Mouse (Mus musculus) ES-Bruce4 (cell line): Measurements from ENCODE around the gene B3gnt3. TPM values are rescaled to one million over a fixed set of nuclear protein-coding genes. Genes with fewer than 3 reads are reported as not detected.

Experiments used
- H3K27ac ChIP-seq: 2 replicates; pipeline ENCODE4 v1.5.1; 2012; ENCODE audit warnings: low read length, inconsistent platforms; ENCODE audit not compliant: insufficient read depth
- H3K27me3 ChIP-seq: 2 replicates; pipeline ENCODE4 v1.6.1; 2012; ENCODE audit warnings: mild to moderate bottlenecking, low read length, inconsistent platforms; ENCODE audit not compliant: control insufficient read depth, poor library complexity, insufficient read depth, severe bottlenecking
- H3K36me3 ChIP-seq: 2 replicates; pipeline ENCODE4 v1.6.1; 2012; ENCODE audit warnings: inconsistent platforms, mild to moderate bottlenecking, low read length, moderate library complexity; ENCODE audit not compliant: control insufficient read depth, poor library complexity, insufficient read depth, severe bottlenecking
- H3K4me1 ChIP-seq: one replicate; pipeline ENCODE4 v1.8.1; 2011; ENCODE audit warnings: low read length; ENCODE audit not compliant: control insufficient read depth, insufficient read depth
- H3K4me3 ChIP-seq: 2 replicates; pipeline ENCODE4 v1.5.1; 2011; ENCODE audit warnings: low read depth, mild to moderate bottlenecking, low read length
- H3K9ac ChIP-seq: 2 replicates; pipeline ENCODE4 v1.6.1; 2012; ENCODE audit warnings: low read depth, mild to moderate bottlenecking, inconsistent platforms; ENCODE audit not compliant: poor library complexity, severe bottlenecking
- H3K9me3 ChIP-seq: replicated peaks from 2 replicates; pipeline ENCODE4 v1.6.1; 2012; ENCODE audit warnings: mild to moderate bottlenecking, low read length, inconsistent platforms; ENCODE audit not compliant: control insufficient read depth, poor library complexity, insufficient read depth, severe bottlenecking
- CTCF ChIP-seq: IDR thresholded peaks from one replicate; pipeline ENCODE4 v1.8.1; 2011; ENCODE audit warnings: low read depth, low read length
- EP300 ChIP-seq: IDR thresholded peaks from 2 replicates; pipeline ENCODE4 v1.6.1; 2011; ENCODE audit warnings: low read depth, low read length; ENCODE audit not compliant: insufficient read depth
- POLR2A ChIP-seq: IDR thresholded peaks from one replicate; pipeline ENCODE4 v1.8.1; 2011; ENCODE audit warnings: low read length; ENCODE audit not compliant: insufficient read depth
- polyA plus RNA-seq: library from polyadenylated mRNA; stranded (reverse); fragments of >200 nt; gene quantifications from 2 replicates; pipeline ENCODE4 v1.2.4, GENCODE M21; 2011; ENCODE audit warnings: low read depth; ENCODE audit not compliant: missing spikeins, insufficient read depth, insufficient read length

The B3gnt3 gene
- polyA plus RNA-seq, 1 experiment, result 1.8 TPM

DNA sequence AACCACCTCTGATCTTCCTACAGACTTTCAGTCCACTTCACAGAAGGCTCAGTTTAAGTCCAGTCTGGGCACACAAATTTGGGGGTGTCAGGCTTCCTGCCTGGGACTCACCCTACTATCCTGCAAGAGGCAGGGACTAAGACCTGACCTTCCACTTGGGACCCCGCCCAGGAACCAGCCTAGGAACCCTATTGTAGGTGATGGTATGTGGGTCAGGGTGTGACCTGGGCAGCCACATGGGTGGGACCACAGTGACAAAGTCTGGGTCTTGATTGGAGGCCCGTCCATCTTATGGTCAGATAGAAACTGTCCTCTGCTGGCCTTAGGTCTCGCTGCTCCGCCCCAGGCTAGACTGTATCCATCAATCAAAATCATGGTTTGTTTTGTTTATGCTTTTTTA, 22.8 kb upstream of the B3gnt3 start:
- H3K36me3 ChIP-seq, result no peaks in the 10 kb centered on the region
- no peak for TF ChIP-seq POLR2A
- TF ChIP-seq CTCF, result no peak
- TF ChIP-seq EP300, result no peak
- no peaks in the 10 kb centered on the region for H3K27me3 ChIP-seq
- H3K9me3 ChIP-seq, result no peaks in the 10 kb centered on the region
- no peak overlapping the region for H3K27ac ChIP-seq
- H3K9ac ChIP-seq, result no peak overlapping the region
- H3K4me3 ChIP-seq, result no peak overlapping the region
- H3K4me1 ChIP-seq, result peaks cover 3% of the 10 kb centered on the region

GRCm38 (mm10) chr8:71723047-71723551, 21.5 kb upstream of the B3gnt3 start:
- H3K36me3 ChIP-seq, result no peaks in the 10 kb centered on the region
- H3K9ac ChIP-seq, result no peak overlapping the region
- no peak for TF ChIP-seq POLR2A
- H3K27me3 ChIP-seq, result no peaks in the 10 kb centered on the region
- no peak overlapping the region for H3K27ac ChIP-seq
- H3K4me3 ChIP-seq, result no peak overlapping the region
- peaks cover 3% of the 10 kb centered on the region for H3K4me1 ChIP-seq
- H3K9me3 ChIP-seq, result no peaks in the 10 kb centered on the region

DNA sequence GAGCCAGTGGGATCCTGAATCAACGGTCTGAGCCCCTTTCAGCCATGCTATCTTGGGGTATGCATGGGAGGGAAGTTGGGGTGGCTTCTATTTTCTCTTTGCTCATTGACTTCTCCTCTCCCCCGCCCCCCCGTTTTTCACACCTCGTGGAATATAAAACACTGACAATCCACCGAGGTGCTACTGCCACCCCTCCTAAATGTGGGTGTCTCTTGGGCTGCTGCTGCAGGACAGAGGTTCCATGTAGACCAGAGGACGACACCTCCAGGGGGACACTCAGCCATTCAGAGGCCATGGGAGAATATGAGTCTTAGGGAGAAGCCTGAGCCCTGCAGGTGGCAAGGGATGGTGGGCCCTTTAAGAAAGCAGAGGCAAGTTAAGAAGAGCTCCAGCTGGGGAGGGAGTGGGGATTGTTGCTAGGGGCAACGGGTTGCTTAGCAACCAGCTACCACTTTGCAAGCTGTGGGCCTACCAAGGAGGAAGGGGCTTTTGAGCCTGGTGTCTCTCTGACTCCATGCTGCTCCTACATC, 18.4 kb upstream of the B3gnt3 start:
- Histone ChIP-seq H3K9me3 (no peaks in the 10 kb centered on the region), H3K9ac (no peak overlapping the region), H3K27me3 (no peaks in the 10 kb centered on the region), H3K4me3 (no peak overlapping the region), H3K27ac (no peak overlapping the region), H3K36me3 (no peaks in the 10 kb centered on the region), H3K4me1 (peaks cover 5% of the 10 kb centered on the region)
- TF ChIP-seq EP300, result no peak
- no peak for TF ChIP-seq CTCF
- TF ChIP-seq POLR2A, result no peak

GRCm38 (mm10) chr8:71719218-71719617, 17.6 kb upstream of the B3gnt3 start:
- no peak overlapping the region for H3K27ac ChIP-seq
- no peaks in the 10 kb centered on the region for H3K9me3 ChIP-seq
- H3K36me3 ChIP-seq, result no peaks in the 10 kb centered on the region
- peaks cover 2% of the 10 kb centered on the region for H3K4me1 ChIP-seq
- H3K4me3 ChIP-seq, result no peak overlapping the region
- H3K27me3 ChIP-seq, result no peaks in the 10 kb centered on the region
- H3K9ac ChIP-seq, result no peak overlapping the region
- TF ChIP-seq POLR2A (no peak), EP300 (no peak), CTCF (no peak)

DNA sequence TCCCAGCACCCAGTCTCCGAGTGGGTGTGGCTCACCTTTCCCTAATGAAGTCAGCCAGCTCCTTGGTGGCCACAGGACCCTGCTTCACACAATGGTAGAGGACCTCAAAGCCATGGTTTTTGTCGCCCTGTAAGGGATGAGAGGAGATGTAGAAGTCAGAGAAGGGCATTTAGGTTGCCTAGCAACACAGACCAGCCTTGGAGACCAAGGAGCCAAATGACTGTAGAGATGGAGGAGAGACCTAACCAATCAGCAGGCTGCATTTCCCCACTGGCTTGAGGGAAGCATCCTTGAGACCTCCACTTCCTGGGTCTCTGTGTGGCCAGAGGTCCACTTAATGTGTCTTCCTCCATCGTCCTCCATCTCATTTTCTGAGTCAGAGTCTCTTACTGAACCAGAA, 16.7 kb upstream of the B3gnt3 start:
- Histone ChIP-seq H3K4me3 (no peak overlapping the region), H3K9ac (no peak overlapping the region), H3K4me1 (peaks cover 2% of the 10 kb centered on the region), H3K9me3 (no peaks in the 10 kb centered on the region), H3K27me3 (no peaks in the 10 kb centered on the region), H3K36me3 (no peaks in the 10 kb centered on the region), H3K27ac (no peak overlapping the region)
- TF ChIP-seq EP300 (no peak), POLR2A (no peak), CTCF (no peak)

DNA sequence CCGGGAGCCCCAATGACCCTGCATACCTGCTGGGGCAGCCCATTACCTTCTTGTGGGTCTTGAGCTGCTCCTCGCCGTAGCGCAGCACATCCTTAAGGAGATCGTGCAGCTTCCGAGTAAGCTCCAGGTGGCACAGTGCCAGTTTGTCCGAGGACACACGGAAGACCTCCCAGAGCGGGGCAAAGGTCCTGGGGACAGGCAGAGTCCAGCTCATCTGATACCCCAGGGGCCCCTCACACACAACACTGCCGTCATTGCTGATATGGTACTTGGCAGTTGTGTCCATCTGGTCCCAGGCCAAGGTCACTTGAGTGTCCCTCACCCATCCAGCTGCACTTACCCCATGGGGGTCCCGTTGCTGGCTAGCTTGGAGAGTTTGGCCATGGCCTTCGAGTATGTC, 15.5 kb upstream of the B3gnt3 start:
- Histone ChIP-seq H3K27ac (no peak overlapping the region), H3K9me3 (no peaks in the 10 kb centered on the region), H3K4me3 (no peak overlapping the region), H3K4me1 (peaks cover 2% of the 10 kb centered on the region), H3K27me3 (no peaks in the 10 kb centered on the region), H3K9ac (no peak overlapping the region), H3K36me3 (no peaks in the 10 kb centered on the region)
- TF ChIP-seq POLR2A, result no peak
- TF ChIP-seq EP300, result no peak
- TF ChIP-seq CTCF, result no peak
